Mouse (Mus musculus): Measurements from ENCODE around the gene Leap2.
A peak's percentile ranks its signal among the peaks of the same experiment; 100 is the strongest.
"Not testable (repeated sequence)": the region's sequence is repeated elsewhere in the genome, so short reads cannot be mapped to it uniquely, and the experiment has no call there.

Gene Leap2

GRCm38 (mm10) chr11:53441921-53442320 lies 19.0 kb upstream of the Leap2 start:
- no peak for DNase-seq

GRCm38 (mm10) chr11:53436338-53436737 lies 13.4 kb upstream of the Leap2 start:
- no peak for DNase-seq

- DNase-seq, result no peak
These were observed 12.5 kb upstream of the Leap2 start for GRCm38 (mm10) chr11:53435504-53435903.

- no peak for DNase-seq
These were observed 10.1 kb upstream of the Leap2 start for GRCm38 (mm10) chr11:53433057-53433456.

- no peak for DNase-seq
These were observed 8.5 kb upstream of the Leap2 start for GRCm38 (mm10) chr11:53431347-53432056.

GRCm38 (mm10) chr11:53430670-53431346 lies 7.8 kb upstream of the Leap2 start, which contains the start of the genes Uqcrq and Gdf9:
Uqcrq (minus strand) TSS chr11:53430831.
Gdf9 (plus strand) TSS chr11:53431023.
- DNase-seq, result peak; percentile 100

GRCm38 (mm10) chr11:53430300-53430669 lies 7.3 kb upstream of the Leap2 start:
- no peak for DNase-seq

- no peak for DNase-seq
These were observed 6.2 kb upstream of the Leap2 start for GRCm38 (mm10) chr11:53429182-53429581.

GRCm38 (mm10) chr11:53428716-53429057 lies 5.7 kb upstream of the Leap2 start:
- DNase-seq, result no peak

GRCm38 (mm10) chr11:53427993-53428715 lies 5.2 kb upstream of the Leap2 start:
- DNase-seq, result peak; percentile 33

GRCm38 (mm10) chr11:53426914-53427313 lies 3.9 kb upstream of the Leap2 start:
- not testable (repeated sequence) for DNase-seq

GRCm38 (mm10) chr11:53425711-53426255 lies 2.8 kb upstream of the Leap2 start:
- DNase-seq, result peak; percentile 19

GRCm38 (mm10) chr11:53425251-53425650 lies 2.3 kb upstream of the Leap2 start:
- DNase-seq, result no peak

- peak; percentile 22 for DNase-seq
These were observed 1.9 kb upstream of the Leap2 start for GRCm38 (mm10) chr11:53424826-53425225.

- DNase-seq, result peak; percentile 28
These were observed 4.9 kb downstream of the Leap2 start for GRCm38 (mm10) chr11:53418048-53418447.

- no peak for DNase-seq
These were observed 9.1 kb downstream of the Leap2 start for GRCm38 (mm10) chr11:53413871-53414270.

- peak; percentile 34 for DNase-seq
These were observed 11.2 kb downstream of the Leap2 start for GRCm38 (mm10) chr11:53411738-53412137.

- DNase-seq, result no peak
These were observed 19.3 kb downstream of the Leap2 start for GRCm38 (mm10) chr11:53403638-53404037.

- peak; percentile 34 for DNase-seq
These were observed 29.1 kb downstream of the Leap2 start for GRCm38 (mm10) chr11:53393856-53394255.

- no peak for DNase-seq
These were observed 39.1 kb downstream of the Leap2 start for GRCm38 (mm10) chr11:53383758-53384428.

- DNase-seq, result no peak
These were observed 44.1 kb downstream of the Leap2 start for GRCm38 (mm10) chr11:53378918-53379317.
